Mouse (Mus musculus) embryo, embryonic 9.5 days (tissue): ENCODE measurements around the gene Cnnm4.

ENCODE experiments used
- DNase-seq: peaks from one replicate; pipeline ENCODE4 v3.0.0-alpha.2; 2017; ENCODE audit errors: extremely low spot score

Cnnm4 gene

GRCm38 (mm10) chr1:36473211-36473780 lies 1.9 kb downstream of the Cnnm4 start:
- DNase-seq, result no peak

- no peak for DNase-seq
These were observed 3.2 kb downstream of the Cnnm4 start for GRCm38 (mm10) chr1:36474646-36475045.

GRCm38 (mm10) chr1:36475480-36476110 lies 4.2 kb downstream of the Cnnm4 start:
- DNase-seq, result no peak

GRCm38 (mm10) chr1:36476426-36476825 lies 5.0 kb downstream of the Cnnm4 start:
- no peak for DNase-seq

- DNase-seq, result no peak
These were observed 6.9 kb downstream of the Cnnm4 start for GRCm38 (mm10) chr1:36478343-36478795.

- DNase-seq, result no peak
These were observed 8.8 kb downstream of the Cnnm4 start for GRCm38 (mm10) chr1:36479903-36480899.

- DNase-seq, result no peak
These were observed 12.4 kb downstream of the Cnnm4 start for GRCm38 (mm10) chr1:36483825-36484224.

GRCm38 (mm10) chr1:36485080-36485479 lies 13.7 kb downstream of the Cnnm4 start:
- DNase-seq, result no peak

GRCm38 (mm10) chr1:36487111-36487510 lies 15.7 kb downstream of the Cnnm4 start:
- DNase-seq, result no peak

- DNase-seq, result no peak
These were observed 18.2 kb downstream of the Cnnm4 start for GRCm38 (mm10) chr1:36489661-36490060.

- peak; percentile 49 for DNase-seq
These were observed 21.2 kb downstream of the Cnnm4 start for GRCm38 (mm10) chr1:36492416-36493139.

- no peak for DNase-seq
These were observed 21.9 kb downstream of the Cnnm4 start for GRCm38 (mm10) chr1:36493299-36493698.

- DNase-seq, result no peak
These were observed 25.3 kb downstream of the Cnnm4 start for GRCm38 (mm10) chr1:36496719-36497118.

- no peak for DNase-seq
These were observed 25.9 kb downstream of the Cnnm4 start for GRCm38 (mm10) chr1:36497312-36497711.

GRCm38 (mm10) chr1:36501261-36501660 lies 29.8 kb downstream of the Cnnm4 start:
- DNase-seq, result peak; percentile 68

GRCm38 (mm10) chr1:36508238-36508637 lies 36.8 kb downstream of the Cnnm4 start:
- DNase-seq, result no peak

GRCm38 (mm10) chr1:36511289-36512021 lies 40.0 kb downstream of the Cnnm4 start, which contains the start of gene Cnnm3:
Cnnm3 (plus strand) TSS chr1:36511867.
- peak; percentile 100 for DNase-seq

- DNase-seq, result peak; percentile 61
These were observed 40.9 kb downstream of the Cnnm4 start for GRCm38 (mm10) chr1:36512089-36512965.

GRCm38 (mm10) chr1:36512966-36513280 lies 41.5 kb downstream of the Cnnm4 start:
- no peak for DNase-seq

- DNase-seq, result no peak
These were observed 41.9 kb downstream of the Cnnm4 start for GRCm38 (mm10) chr1:36513310-36513709.
